Mouse (Mus musculus): ENCODE results near the gene Tbccd1. TPM values are rescaled to one million over a fixed set of nuclear protein-coding genes. Genes with fewer than 3 reads are reported as not detected.

Gene Tbccd1
- polyA plus RNA-seq, 1 experiment from 2014 or later: 35.2 TPM

Other genes with a start within 250 kb of the Tbccd1 start
- 0.08 and 0.19 TPM in 2 replicates for gene Dgkg, start 200.4 kb downstream of the Tbccd1 start, polyA plus RNA-seq (2014; fragmentation: Nextera tagmentation; extraction: Ambion mirVana)
- gene Crygs, start 46.1 kb downstream of the Tbccd1 start, polyA plus RNA-seq (2014; fragmentation: Nextera tagmentation; extraction: Ambion mirVana): not detected in 2 replicates
- 117 TPM in 2 replicates for gene Dnajb11, start 176 bp upstream of the Tbccd1 start, polyA plus RNA-seq (2014; fragmentation: Nextera tagmentation; extraction: Ambion mirVana)
- not detected in 2 replicates for gene Ahsg, start 33.6 kb upstream of the Tbccd1 start, polyA plus RNA-seq (2014; fragmentation: Nextera tagmentation; extraction: Ambion mirVana)
- not detected in 2 replicates for gene Fetub, start 60.7 kb upstream of the Tbccd1 start, polyA plus RNA-seq (2014; fragmentation: Nextera tagmentation; extraction: Ambion mirVana)
- gene Hrg, start 93.4 kb upstream of the Tbccd1 start, polyA plus RNA-seq (2014; fragmentation: Nextera tagmentation; extraction: Ambion mirVana): 0.19 TPM in 1 of 2 replicates, not detected in the other
- 0.36 TPM in 1 of 2 replicates, not detected in the other for gene Kng2, start 171.8 kb upstream of the Tbccd1 start, polyA plus RNA-seq (2014; fragmentation: Nextera tagmentation; extraction: Ambion mirVana)
- not detected in 2 replicates for gene Kng1, start 200.2 kb upstream of the Tbccd1 start, polyA plus RNA-seq (2014; fragmentation: Nextera tagmentation; extraction: Ambion mirVana)
- gene Eif4a2, start 249.8 kb upstream of the Tbccd1 start, polyA plus RNA-seq (2014; fragmentation: Nextera tagmentation; extraction: Ambion mirVana): 217 and 230 TPM in 2 replicates